ENCODE assay signal across 37 mouse cellular contexts in genomic region chr1:23773039-23773438, GRCm38 (mm10). TPM values are rescaled to one million over a fixed set of nuclear protein-coding genes. Genes with fewer than 3 reads are reported as not detected.
"Had no signal": no experiment of that assay in that cellular context is flagged by ENCODE, and none has a peak within 500 bp of the region (broad histone marks: within the 10 kb centered on the region; RNA-seq: fewer than 3 reads in every experiment).

No protein-coding gene starts in this region.

- ATAC-seq: hindbrain, embryonic 16.5 days; hindbrain, postnatal 0 days; intestine, embryonic 15.5 days; intestine, embryonic 16.5 days; intestine, postnatal 0 days had no signal

- H3K4me3 ChIP-seq: heart, embryonic 12.5 days; heart, embryonic 13.5 days; heart, embryonic 15.5 days; hindbrain, embryonic 10.5 days; hindbrain, embryonic 12.5 days; hindbrain, embryonic 13.5 days; hindbrain, embryonic 15.5 days; intestine, embryonic 15.5 days; kidney, embryonic 15.5 days; layer of hippocampus, adult 2 months; left cerebral cortex, adult 2 months had no signal

- H3K9me3 ChIP-seq: heart, embryonic 12.5 days; heart, embryonic 13.5 days; heart, embryonic 15.5 days; hindbrain, embryonic 10.5 days; hindbrain, embryonic 12.5 days; hindbrain, embryonic 13.5 days; hindbrain, embryonic 15.5 days; intestine, embryonic 15.5 days; kidney, embryonic 15.5 days had no signal

- H3K27me3 ChIP-seq: heart, embryonic 12.5 days; heart, embryonic 15.5 days; hindbrain, embryonic 12.5 days; hindbrain, embryonic 13.5 days; hindbrain, embryonic 15.5 days; intestine, embryonic 15.5 days; kidney, embryonic 15.5 days had no signal

- H3K4me2 ChIP-seq: heart, embryonic 11.5 days; heart, embryonic 12.5 days; heart, embryonic 13.5 days; heart, embryonic 15.5 days; hindbrain, embryonic 12.5 days; hindbrain, embryonic 13.5 days; hindbrain, embryonic 14.5 days; hindbrain, embryonic 15.5 days; intestine, embryonic 15.5 days; kidney, embryonic 15.5 days had no signal

- DNase-seq: heart, postnatal 10 days; heart, postnatal 14 days; heart, postnatal 36 days; heart, postnatal 4 days; kidney, adult 11 months; kidney, adult 18-20 months; kidney, adult 2 months; kidney, adult 8-10 months; kidney, adult 9 months; kidney, postnatal 10 days; kidney, postnatal 14 days; kidney, postnatal 25 days; kidney, postnatal 36 days; kidney, postnatal 4 days; layer of hippocampus, adult 9-11 months; layer of hippocampus, postnatal 36 days had no signal

- H3K9ac ChIP-seq: heart, embryonic 12.5 days; heart, embryonic 13.5 days; heart, embryonic 15.5 days; hindbrain, embryonic 12.5 days; hindbrain, embryonic 13.5 days; hindbrain, embryonic 14.5 days; hindbrain, embryonic 15.5 days; intestine, embryonic 15.5 days; kidney, embryonic 15.5 days had no signal

- H3K27ac ChIP-seq: heart, embryonic 13.5 days; heart, embryonic 15.5 days; hindbrain, embryonic 10.5 days; hindbrain, embryonic 12.5 days; hindbrain, embryonic 13.5 days; hindbrain, embryonic 14.5 days; hindbrain, embryonic 15.5 days; hindbrain, postnatal 0 days; intestine, embryonic 15.5 days; kidney, embryonic 15.5 days; kidney, postnatal 0 days; layer of hippocampus, adult 2 months; left cerebral cortex, adult 2 months had no signal

- H3K4me1 ChIP-seq: heart, embryonic 12.5 days; heart, embryonic 13.5 days; heart, embryonic 15.5 days; hindbrain, embryonic 10.5 days; hindbrain, embryonic 12.5 days; hindbrain, embryonic 15.5 days; intestine, embryonic 15.5 days had no signal

- H3K36me3 ChIP-seq: heart, embryonic 12.5 days; heart, embryonic 13.5 days; heart, embryonic 15.5 days; hindbrain, embryonic 10.5 days; hindbrain, embryonic 12.5 days; hindbrain, embryonic 13.5 days; hindbrain, embryonic 15.5 days; intestine, embryonic 15.5 days; kidney, embryonic 15.5 days had no signal

RNA-seq across cellular contexts. Expression of gene B3gat2, which starts 11.5 kb away (rescaled TPM):
- total RNA-seq: heart, postnatal 10 days; heart, postnatal 14 days; heart, postnatal 25 days; heart, postnatal 36 days; heart, postnatal 4 days; hematopoietic stem cell, adult 5-6 weeks had no signal
- polyA plus RNA-seq: large intestine, adult 2 months had no signal
